Mouse (Mus musculus): ENCODE measurements around the gene Ifna11.
"Not testable (repeated sequence)": the region's sequence is repeated elsewhere in the genome, so short reads cannot be mapped to it uniquely, and the experiment has no call there.

Gene Ifna11

DNA sequence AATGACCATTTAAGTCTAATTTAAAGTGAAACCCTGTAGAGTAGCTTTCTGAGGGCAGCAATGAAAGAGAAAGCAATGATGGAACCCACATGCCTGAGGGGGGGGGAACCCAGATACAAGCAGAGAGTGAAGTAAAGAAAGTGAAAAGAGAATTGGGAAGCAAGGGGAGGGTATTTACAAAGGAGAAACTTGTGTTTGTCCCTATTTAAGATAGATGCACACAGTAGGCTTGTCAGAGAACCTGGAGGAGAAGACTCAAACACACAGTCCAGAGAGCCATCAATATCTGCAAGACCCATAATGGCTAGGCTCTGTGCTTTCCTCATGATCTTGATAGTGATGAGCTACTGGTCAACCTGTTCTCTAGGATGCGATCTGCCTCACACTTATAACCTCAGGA lies at the start of gene Ifna11:
Gene Ifna11, plus strand, starts transcription at position 301 of the 400 bp plus-strand sequence.
- in situ Hi-C loops (cut with MboI): no loop called here

DNA sequence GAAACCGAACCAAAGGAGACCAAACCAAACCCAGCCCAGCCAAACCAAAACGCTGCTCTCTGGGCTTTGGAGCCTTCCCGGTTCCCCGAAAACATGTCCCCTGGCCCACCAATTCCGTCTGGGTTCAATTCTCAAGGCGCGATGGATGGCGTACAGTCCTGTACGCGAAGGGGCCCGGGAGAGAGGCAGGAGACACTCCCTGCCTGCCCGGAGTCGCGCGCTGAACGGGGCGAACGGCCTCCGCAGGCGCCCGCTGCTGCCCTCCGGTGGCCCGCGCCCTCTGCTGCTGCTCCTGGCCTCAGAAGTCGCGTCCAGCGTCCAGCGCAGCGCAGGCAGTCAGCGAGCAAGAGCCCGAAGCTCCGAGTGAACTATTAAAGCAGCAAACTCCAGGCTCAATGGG lies 46.2 kb upstream of the Ifna11 start, which contains the start of gene Gm13290:
Gene Gm13290, plus strand, starts transcription at position 301 of the 400 bp plus-strand sequence.
- in situ Hi-C loops (cut with MboI): not testable (repeated sequence)

DNA sequence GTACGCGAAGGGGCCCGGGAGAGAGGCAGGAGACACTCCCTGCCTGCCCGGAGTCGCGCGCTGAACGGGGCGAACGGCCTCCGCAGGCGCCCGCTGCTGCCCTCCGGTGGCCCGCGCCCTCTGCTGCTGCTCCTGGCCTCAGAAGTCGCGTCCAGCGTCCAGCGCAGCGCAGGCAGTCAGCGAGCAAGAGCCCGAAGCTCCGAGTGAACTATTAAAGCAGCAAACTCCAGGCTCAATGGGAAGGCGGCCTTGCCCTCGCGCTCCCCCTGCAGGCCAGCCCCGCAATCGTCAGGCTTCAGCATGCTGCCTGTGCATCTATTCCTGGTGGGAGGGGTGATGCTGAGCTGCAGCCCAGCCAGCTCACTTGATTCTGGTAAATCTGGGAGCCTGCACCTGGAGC lies 43.1 kb upstream of the Ifna11 start, which contains the start of gene Gm13289:
Gene Gm13289, plus strand, starts transcription at position 301 of the 400 bp plus-strand sequence.
- in situ Hi-C loops (cut with MboI): not testable (repeated sequence)

DNA sequence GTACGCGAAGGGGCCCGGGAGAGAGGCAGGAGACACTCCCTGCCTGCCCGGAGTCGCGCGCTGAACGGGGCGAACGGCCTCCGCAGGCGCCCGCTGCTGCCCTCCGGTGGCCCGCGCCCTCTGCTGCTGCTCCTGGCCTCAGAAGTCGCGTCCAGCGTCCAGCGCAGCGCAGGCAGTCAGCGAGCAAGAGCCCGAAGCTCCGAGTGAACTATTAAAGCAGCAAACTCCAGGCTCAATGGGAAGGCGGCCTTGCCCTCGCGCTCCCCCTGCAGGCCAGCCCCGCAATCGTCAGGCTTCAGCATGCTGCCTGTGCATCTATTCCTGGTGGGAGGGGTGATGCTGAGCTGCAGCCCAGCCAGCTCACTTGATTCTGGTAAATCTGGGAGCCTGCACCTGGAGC lies 40.2 kb upstream of the Ifna11 start, which contains the start of gene Gm13272:
Gene Gm13272, plus strand, starts transcription at position 301 of the 400 bp plus-strand sequence.
- in situ Hi-C loops (cut with MboI): not testable (repeated sequence)

GRCm38 (mm10) chr4:88780320-88780719 lies 39.4 kb upstream of the Ifna11 start:
- in situ Hi-C loops (cut with MboI): not testable (repeated sequence)

DNA sequence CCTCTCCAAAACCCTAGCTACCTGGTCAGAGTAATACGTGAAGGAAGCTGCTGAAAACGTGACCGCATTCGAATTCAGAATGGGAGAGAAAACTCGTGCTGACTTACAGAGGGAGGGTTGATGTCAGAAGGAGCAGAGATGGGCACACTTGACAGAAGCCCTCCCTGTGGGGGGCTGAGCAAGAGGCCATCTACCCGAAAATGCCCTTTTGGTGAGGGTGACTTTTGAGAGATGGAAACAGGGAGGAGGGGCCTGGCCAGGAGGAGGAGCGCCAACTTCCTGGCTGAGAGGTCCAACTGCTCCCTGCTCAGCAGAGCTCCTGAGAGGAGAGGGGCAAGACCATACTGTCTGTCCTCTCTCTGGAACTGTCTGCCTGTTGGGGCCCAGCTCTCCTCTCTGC lies 37.9 kb upstream of the Ifna11 start, which contains the start of gene Ifnz:
Gene Ifnz, plus strand, starts transcription at position 301 of the 400 bp plus-strand sequence.
- in situ Hi-C loops (cut with MboI): not testable (repeated sequence)

DNA sequence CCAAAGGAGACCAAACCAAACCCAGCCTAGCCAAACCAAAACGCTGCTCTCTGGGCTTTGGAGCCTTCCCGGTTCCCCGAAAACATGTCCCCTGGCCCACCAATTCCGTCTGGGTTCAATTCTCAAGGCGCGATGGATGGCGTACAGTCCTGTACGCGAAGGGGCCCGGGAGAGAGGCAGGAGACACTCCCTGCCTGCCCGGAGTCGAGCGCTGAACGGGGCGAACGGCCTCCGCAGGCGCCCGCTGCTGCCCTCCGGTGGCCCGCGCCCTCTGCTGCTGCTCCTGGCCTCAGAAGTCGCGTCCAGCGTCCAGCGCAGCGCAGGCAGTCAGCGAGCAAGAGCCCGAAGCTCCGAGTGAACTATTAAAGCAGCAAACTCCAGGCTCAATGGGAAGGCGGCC lies 37.4 kb upstream of the Ifna11 start:
- in situ Hi-C loops (cut with MboI): not testable (repeated sequence)

DNA sequence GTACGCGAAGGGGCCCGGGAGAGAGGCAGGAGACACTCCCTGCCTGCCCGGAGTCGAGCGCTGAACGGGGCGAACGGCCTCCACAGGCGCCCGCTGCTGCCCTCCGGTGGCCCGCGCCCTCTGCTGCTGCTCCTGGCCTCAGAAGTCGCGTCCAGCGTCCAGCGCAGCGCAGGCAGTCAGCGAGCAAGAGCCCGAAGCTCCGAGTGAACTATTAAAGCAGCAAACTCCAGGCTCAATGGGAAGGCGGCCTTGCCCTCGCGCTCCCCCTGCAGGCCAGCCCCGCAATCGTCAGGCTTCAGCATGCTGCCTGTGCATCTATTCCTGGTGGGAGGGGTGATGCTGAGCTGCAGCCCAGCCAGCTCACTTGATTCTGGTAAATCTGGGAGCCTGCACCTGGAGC lies 34.4 kb upstream of the Ifna11 start, which contains the start of gene Gm13276:
Gene Gm13276, plus strand, starts transcription at position 301 of the 400 bp plus-strand sequence.
- in situ Hi-C loops (cut with MboI): not testable (repeated sequence)

DNA sequence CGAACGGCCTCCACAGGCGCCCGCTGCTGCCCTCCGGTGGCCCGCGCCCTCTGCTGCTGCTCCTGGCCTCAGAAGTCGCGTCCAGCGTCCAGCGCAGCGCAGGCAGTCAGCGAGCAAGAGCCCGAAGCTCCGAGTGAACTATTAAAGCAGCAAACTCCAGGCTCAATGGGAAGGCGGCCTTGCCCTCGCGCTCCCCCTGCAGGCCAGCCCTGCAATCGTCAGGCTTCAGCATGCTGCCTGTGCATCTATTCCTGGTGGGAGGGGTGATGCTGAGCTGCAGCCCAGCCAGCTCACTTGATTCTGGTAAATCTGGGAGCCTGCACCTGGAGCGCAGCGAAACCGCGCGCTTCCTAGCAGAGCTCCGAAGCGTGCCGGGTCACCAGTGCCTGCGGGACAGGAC lies 31.4 kb upstream of the Ifna11 start, which contains the start of gene Gm13277:
Gene Gm13277, plus strand, starts transcription at position 231 of the 400 bp plus-strand sequence.
- in situ Hi-C loops (cut with MboI): not testable (repeated sequence)

DNA sequence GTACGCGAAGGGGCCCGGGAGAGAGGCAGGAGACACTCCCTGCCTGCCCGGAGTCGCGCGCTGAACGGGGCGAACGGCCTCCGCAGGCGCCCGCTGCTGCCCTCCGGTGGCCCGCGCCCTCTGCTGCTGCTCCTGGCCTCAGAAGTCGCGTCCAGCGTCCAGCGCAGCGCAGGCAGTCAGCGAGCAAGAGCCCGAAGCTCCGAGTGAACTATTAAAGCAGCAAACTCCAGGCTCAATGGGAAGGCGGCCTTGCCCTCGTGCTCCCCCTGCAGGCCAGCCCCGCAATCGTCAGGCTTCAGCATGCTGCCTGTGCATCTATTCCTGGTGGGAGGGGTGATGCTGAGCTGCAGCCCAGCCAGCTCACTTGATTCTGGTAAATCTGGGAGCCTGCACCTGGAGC lies 28.5 kb upstream of the Ifna11 start, which contains the start of gene Gm13278:
Gene Gm13278, plus strand, starts transcription at position 301 of the 400 bp plus-strand sequence.
- in situ Hi-C loops (cut with MboI): not testable (repeated sequence)

- in situ Hi-C loops (cut with MboI): not testable (repeated sequence)
Measured at GRCm38 (mm10) chr4:88793936-88794675, 25.7 kb upstream of the Ifna11 start, which contains the start of gene Gm13275. Gene Gm13275, plus strand, starts transcription at chr4:88794487.

DNA sequence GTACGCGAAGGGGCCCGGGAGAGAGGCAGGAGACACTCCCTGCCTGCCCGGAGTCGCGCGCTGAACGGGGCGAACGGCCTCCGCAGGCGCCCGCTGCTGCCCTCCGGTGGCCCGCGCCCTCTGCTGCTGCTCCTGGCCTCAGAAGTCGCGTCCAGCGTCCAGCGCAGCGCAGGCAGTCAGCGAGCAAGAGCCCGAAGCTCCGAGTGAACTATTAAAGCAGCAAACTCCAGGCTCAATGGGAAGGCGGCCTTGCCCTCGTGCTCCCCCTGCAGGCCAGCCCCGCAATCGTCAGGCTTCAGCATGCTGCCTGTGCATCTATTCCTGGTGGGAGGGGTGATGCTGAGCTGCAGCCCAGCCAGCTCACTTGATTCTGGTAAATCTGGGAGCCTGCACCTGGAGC lies 22.7 kb upstream of the Ifna11 start, which contains the start of gene Gm13279:
Gene Gm13279, plus strand, starts transcription at position 301 of the 400 bp plus-strand sequence.
- in situ Hi-C loops (cut with MboI): not testable (repeated sequence)

- in situ Hi-C loops (cut with MboI): not testable (repeated sequence)
Measured at GRCm38 (mm10) chr4:88799365-88799764, 20.4 kb upstream of the Ifna11 start, which contains the start of gene Gm13285. Gene Gm13285, plus strand, starts transcription at chr4:88799665.

DNA sequence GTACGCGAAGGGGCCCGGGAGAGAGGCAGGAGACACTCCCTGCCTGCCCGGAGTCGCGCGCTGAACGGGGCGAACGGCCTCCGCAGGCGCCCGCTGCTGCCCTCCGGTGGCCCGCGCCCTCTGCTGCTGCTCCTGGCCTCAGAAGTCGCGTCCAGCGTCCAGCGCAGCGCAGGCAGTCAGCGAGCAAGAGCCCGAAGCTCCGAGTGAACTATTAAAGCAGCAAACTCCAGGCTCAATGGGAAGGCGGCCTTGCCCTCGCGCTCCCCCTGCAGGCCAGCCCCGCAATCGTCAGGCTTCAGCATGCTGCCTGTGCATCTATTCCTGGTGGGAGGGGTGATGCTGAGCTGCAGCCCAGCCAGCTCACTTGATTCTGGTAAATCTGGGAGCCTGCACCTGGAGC lies 16.8 kb upstream of the Ifna11 start, which contains the start of gene Gm13287:
Gene Gm13287, plus strand, starts transcription at position 301 of the 400 bp plus-strand sequence.
- in situ Hi-C loops (cut with MboI): not testable (repeated sequence)

DNA sequence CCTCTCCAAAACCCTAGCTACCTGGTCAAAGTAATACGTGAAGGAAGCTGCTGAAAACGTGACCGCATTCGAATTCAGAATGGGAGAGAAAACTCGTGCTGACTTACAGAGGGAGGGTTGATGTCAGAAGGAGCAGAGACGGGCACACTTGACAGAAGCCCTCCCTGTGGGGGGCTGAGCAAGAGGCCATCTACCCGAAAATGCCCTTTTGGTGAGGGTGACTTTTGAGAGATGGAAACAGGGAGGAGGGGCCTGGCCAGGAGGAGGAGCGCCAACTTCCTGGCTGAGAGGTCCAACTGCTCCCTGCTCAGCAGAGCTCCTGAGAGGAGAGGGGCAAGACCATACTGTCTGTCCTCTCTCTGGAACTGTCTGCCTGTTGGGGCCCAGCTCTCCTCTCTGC lies 14.5 kb upstream of the Ifna11 start, which contains the start of gene Gm13288:
Gene Gm13288, plus strand, starts transcription at position 301 of the 400 bp plus-strand sequence.
- in situ Hi-C loops (cut with MboI): not testable (repeated sequence)

- in situ Hi-C loops (cut with MboI): not testable (repeated sequence)
Measured at GRCm38 (mm10) chr4:88805761-88806160, 14.0 kb upstream of the Ifna11 start.

DNA sequence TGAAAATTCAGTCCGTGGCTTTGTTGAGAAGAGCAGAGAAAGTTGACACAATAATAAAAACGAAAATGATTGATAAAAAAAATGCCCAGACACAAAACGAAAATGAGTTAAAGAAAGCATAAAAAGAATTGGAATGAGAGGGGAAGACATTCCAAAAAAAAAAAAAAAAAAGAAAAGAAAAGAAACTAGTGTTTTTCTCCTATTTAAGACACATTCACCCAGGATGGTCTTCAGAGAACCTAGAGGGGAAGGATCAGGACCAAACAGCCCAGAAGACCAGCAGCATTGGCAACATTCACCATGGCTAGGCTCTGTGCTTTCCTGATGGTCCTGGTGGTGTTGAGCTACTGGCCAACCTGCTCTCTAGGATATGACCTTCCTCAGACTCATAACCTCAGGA lies 3.8 kb upstream of the Ifna11 start, which contains the start of gene Ifna7:
Gene Ifna7, plus strand, starts transcription at position 301 of the 400 bp plus-strand sequence.
- in situ Hi-C loops (cut with MboI): no loop called here

GRCm38 (mm10) chr4:88822995-88823394 lies 3.2 kb downstream of the Ifna11 start:
- in situ Hi-C loops (cut with MboI): no loop called here

DNA sequence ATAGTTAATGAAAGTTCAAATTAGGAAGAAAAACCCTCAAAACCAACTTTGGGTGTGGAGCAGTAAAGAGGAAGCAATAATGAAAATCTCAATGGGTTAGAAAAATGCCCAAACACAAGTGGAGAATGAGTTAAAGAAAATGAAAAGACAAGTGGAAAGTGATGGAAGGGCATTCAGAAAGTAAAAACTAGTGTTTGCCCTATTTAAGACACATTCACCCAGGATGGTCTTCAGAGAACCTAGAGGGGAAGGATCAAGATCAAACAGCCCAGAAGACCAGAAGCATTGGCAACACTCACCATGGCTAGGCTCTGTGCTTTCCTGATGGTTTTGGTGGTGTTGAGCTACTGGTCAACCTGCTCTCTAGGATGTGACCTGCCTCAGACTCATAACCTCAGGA lies 7.4 kb downstream of the Ifna11 start, which contains the start of gene Ifna6:
Gene Ifna6, plus strand, starts transcription at position 301 of the 400 bp plus-strand sequence.
- in situ Hi-C loops (cut with MboI): not testable (repeated sequence)

GRCm38 (mm10) chr4:88830523-88830922 lies 10.8 kb downstream of the Ifna11 start:
- in situ Hi-C loops (cut with MboI): no loop called here

DNA sequence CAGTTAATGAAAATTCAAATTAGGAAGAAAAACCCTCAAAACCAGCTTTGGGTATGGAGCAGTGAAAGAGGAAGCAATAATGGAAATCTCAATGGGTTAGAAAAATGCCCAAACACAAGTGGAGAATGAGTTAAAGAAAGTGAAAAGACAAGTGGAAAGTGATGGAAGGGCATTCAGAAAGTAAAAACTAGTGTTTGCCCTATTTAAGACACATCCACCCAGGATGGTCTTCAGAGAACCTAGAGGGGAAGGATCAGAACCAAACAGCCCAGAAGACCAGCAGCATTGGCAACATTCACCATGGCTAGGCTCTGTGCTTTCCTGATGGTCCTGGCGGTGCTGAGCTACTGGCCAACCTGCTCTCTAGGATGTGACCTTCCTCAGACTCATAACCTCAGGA lies 15.5 kb downstream of the Ifna11 start, which contains the start of gene Ifna5:
Gene Ifna5, plus strand, starts transcription at position 301 of the 400 bp plus-strand sequence.
- in situ Hi-C loops (cut with MboI): not testable (repeated sequence)

DNA sequence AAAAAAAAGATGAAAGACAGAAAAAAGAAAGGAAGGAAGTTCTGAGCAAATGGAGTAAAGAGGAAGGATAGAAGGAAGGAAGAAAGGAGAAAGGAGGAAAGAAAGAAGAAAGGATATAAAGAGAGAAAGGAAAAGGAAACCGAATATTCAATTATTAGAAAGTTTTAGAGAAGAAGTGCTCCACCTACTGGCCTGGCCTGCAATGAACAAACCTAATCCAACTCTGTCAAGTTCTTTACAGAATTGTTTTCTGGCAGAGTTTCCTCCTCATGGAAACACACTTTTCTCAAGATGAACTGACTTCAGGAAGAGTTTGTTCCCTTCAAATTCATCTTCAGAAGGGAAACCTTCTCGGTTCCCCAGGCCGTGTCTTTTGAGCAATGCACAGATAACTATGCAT lies 19.1 kb downstream of the Ifna11 start:
- in situ Hi-C loops (cut with MboI): no loop called here
